10 mouse cellular contexts compared by ENCODE assay signal in genomic region chr11:120110554-120110953, GRCm38 (mm10). TPM values are rescaled to one million over a fixed set of nuclear protein-coding genes. Genes with fewer than 3 reads are reported as not detected.
DNase-seq lines count a peak whose midpoint lies in the region; ATAC-seq and TF ChIP-seq lines count a peak whose summit lies in the region.
"Had no signal": no experiment of that assay in that cellular context is flagged by ENCODE, and none has a peak within 500 bp of the region (broad histone marks: within the 10 kb centered on the region; RNA-seq: fewer than 3 reads in every experiment).

No protein-coding gene starts in this region.

- H3K27ac ChIP-seq in forebrain, embryonic 11.5 days (ENCODE audit: low read depth, low read length): no peak overlapping the region
- no peak overlapping the region for H3K27ac ChIP-seq in forebrain, embryonic 15.5 days (replicated peaks)
- no peak overlapping the region for H3K27ac ChIP-seq in lung, embryonic 16.5 days (ENCODE audit: low read length)
- no peak overlapping the region for H3K27ac ChIP-seq in forebrain, postnatal 0 days (ENCODE audit: low read depth, low read length)
- H3K27ac ChIP-seq: liver, embryonic 15.5 days had no signal

- no peak for DNase-seq in forebrain, embryonic 11.5 days (ENCODE audit: low spot score)
- DNase-seq in lung, adult 18-20 months: no peak
- DNase-seq in forebrain, postnatal 0 days: no peak
- peak; percentile 48 for DNase-seq in retina, embryonic 14.5 days (ENCODE audit: low spot score)
- DNase-seq in left cerebral cortex, postnatal 10 days (ENCODE audit: extremely low spot score in 1 of 2, low spot score in 2 of 2): no peak
- DNase-seq in lung, postnatal 4 days: no peak
- DNase-seq: kidney, adult 11 months had no signal

- intact Hi-C loops in left cerebral cortex, postnatal 10 days (cut with DNase I): loop anchor here (5.0 to 10.0 kb wide), 2 partner anchors 197 to 264 kb away; partner anchors contain the start of gene Faap100

- H3K9me3 ChIP-seq in forebrain, embryonic 11.5 days (ENCODE audit: control insufficient read depth, low read length): no peaks in the 10 kb centered on the region
- no peaks in the 10 kb centered on the region for H3K9me3 ChIP-seq in forebrain, embryonic 15.5 days
- H3K9me3 ChIP-seq in lung, embryonic 16.5 days (ENCODE audit: control insufficient read depth, low read length): no peaks in the 10 kb centered on the region
- H3K9me3 ChIP-seq in forebrain, postnatal 0 days (ENCODE audit: low read length): no peaks in the 10 kb centered on the region
- H3K9me3 ChIP-seq: liver, embryonic 15.5 days had no signal

- TF ChIP-seq CTCF in forebrain, postnatal 0 days (IDR thresholded peaks at IDR 0.05; ENCODE audit: low read depth): peak; percentile 9; the same call in 1 of the 2 replicates

- no peak overlapping the region for H3K4me2 ChIP-seq in forebrain, embryonic 11.5 days (ENCODE audit: low read depth, low read length, severe bottlenecking)
- H3K4me2 ChIP-seq in forebrain, embryonic 15.5 days (replicated peaks): no peak overlapping the region
- no peak overlapping the region for H3K4me2 ChIP-seq in lung, embryonic 16.5 days (ENCODE audit: low read depth, low read length)
- H3K4me2 ChIP-seq in forebrain, postnatal 0 days (ENCODE audit: low read depth): no peak overlapping the region
- H3K4me2 ChIP-seq: liver, embryonic 15.5 days had no signal

- 63% methylated on average over 7 of the region's 7 CpGs for WGBS in forebrain, embryonic 11.5 days
- WGBS in forebrain, embryonic 15.5 days: 66% methylated on average over 7 of the region's 7 CpGs
- WGBS in lung, embryonic 16.5 days: 54% methylated on average over 7 of the region's 7 CpGs
- 73% methylated on average over 7 of the region's 7 CpGs for WGBS in forebrain, postnatal 0 days

- no peaks in the 10 kb centered on the region; the same call in 1 of the 2 replicates for H3K36me3 ChIP-seq in forebrain, embryonic 11.5 days (ENCODE audit: control insufficient read depth, insufficient read depth, low read length)
- peaks cover 20% of the 10 kb centered on the region for H3K36me3 ChIP-seq in forebrain, embryonic 15.5 days
- peaks cover 13% of the 10 kb centered on the region for H3K36me3 ChIP-seq in lung, embryonic 16.5 days (ENCODE audit: control insufficient read depth, insufficient read depth, low read length)
- peaks cover 40% of the 10 kb centered on the region for H3K36me3 ChIP-seq in forebrain, postnatal 0 days (ENCODE audit: insufficient read depth)

- 0 out of 2 replicates have a peak, but pooled peaks have one; percentile 12 for ATAC-seq in forebrain, embryonic 11.5 days (replicated peaks; ENCODE audit: low FRiP score)
- ATAC-seq in forebrain, embryonic 15.5 days (replicated peaks): no peak; the same call in 1 of the 2 replicates
- 0 out of 2 replicates have a peak, but pooled peaks have one; percentile 8 for ATAC-seq in lung, embryonic 16.5 days (ENCODE audit: low read depth)
- no peak for ATAC-seq in forebrain, postnatal 0 days

- H3K27me3 ChIP-seq in forebrain, embryonic 11.5 days (ENCODE audit: control insufficient read depth, insufficient read depth, low read length): no peaks in the 10 kb centered on the region
- H3K27me3 ChIP-seq in forebrain, embryonic 15.5 days: no peaks in the 10 kb centered on the region
- no peaks in the 10 kb centered on the region for H3K27me3 ChIP-seq in lung, embryonic 16.5 days (ENCODE audit: control insufficient read depth, insufficient read depth, low read depth, low read length)
- H3K27me3 ChIP-seq in forebrain, postnatal 0 days (ENCODE audit: insufficient read depth, low read length): no peaks in the 10 kb centered on the region
- H3K27me3 ChIP-seq: liver, embryonic 15.5 days had no signal

- no peak overlapping the region for H3K9ac ChIP-seq in forebrain, embryonic 11.5 days (ENCODE audit: low read length)
- H3K9ac ChIP-seq in forebrain, embryonic 15.5 days (replicated peaks): no peak overlapping the region; the same call in 1 of the 2 replicates
- H3K9ac ChIP-seq in lung, embryonic 16.5 days (ENCODE audit: low read length): no peak overlapping the region
- no peak overlapping the region for H3K9ac ChIP-seq in forebrain, postnatal 0 days
- H3K9ac ChIP-seq: liver, embryonic 15.5 days had no signal

- H3K4me3 ChIP-seq in forebrain, embryonic 11.5 days (ENCODE audit: low read depth, low read length): no peak overlapping the region
- H3K4me3 ChIP-seq in forebrain, embryonic 15.5 days: no peak overlapping the region
- no peak overlapping the region for H3K4me3 ChIP-seq in lung, embryonic 16.5 days (ENCODE audit: low read length)
- no peak overlapping the region for H3K4me3 ChIP-seq in forebrain, postnatal 0 days (ENCODE audit: low read depth, low read length)
- H3K4me3 ChIP-seq: liver, embryonic 15.5 days had no signal

- H3K4me1 ChIP-seq in forebrain, embryonic 11.5 days (replicated peaks; ENCODE audit: control insufficient read depth, insufficient read depth, low read length): no peaks in the 10 kb centered on the region
- peaks cover 4% of the 10 kb centered on the region; the same call in 1 of the 2 replicates for H3K4me1 ChIP-seq in forebrain, embryonic 15.5 days
- H3K4me1 ChIP-seq in lung, embryonic 16.5 days (replicated peaks; ENCODE audit: control insufficient read depth, insufficient read depth, low read length): no peaks in the 10 kb centered on the region
- H3K4me1 ChIP-seq in forebrain, postnatal 0 days (ENCODE audit: insufficient read depth): no peaks in the 10 kb centered on the region
- H3K4me1 ChIP-seq: liver, embryonic 15.5 days had no signal

RNA-seq across cellular contexts. Expression of gene Ndufaf8, which starts 11.8 kb away (rescaled TPM):
- polyA plus RNA-seq in forebrain, embryonic 11.5 days (2014; fragmentation: Nextera tagmentation; extraction: Ambion mirVana): 65.2 and 69.9 TPM in 2 replicates
- polyA plus RNA-seq in forebrain, embryonic 15.5 days (2015; fragmentation: Nextera tagmentation; extraction: Ambion mirVana): 49.7 and 56.9 TPM in 2 replicates
- polyA plus RNA-seq in lung, embryonic 16.5 days (2015; fragmentation: Nextera tagmentation; extraction: Ambion mirVana): 64.7 and 78.3 TPM in 2 replicates
- 16.7 and 32.2 TPM in 2 replicates for total RNA-seq in forebrain, postnatal 0 days (2014; rRNA removed)
- 58.1 and 74.8 TPM in 2 replicates for polyA plus RNA-seq in forebrain, postnatal 0 days (2015; fragmentation: Nextera tagmentation; extraction: Ambion mirVana)
- total RNA-seq in left cerebral cortex, postnatal 10 days (2021): 10 to 100 TPM; 28.6 to 32.9 TPM

RNA-seq across cellular contexts. Expression of gene Tepsin, which starts 12.0 kb away (rescaled TPM):
- polyA plus RNA-seq in forebrain, embryonic 11.5 days (2014; fragmentation: Nextera tagmentation; extraction: Ambion mirVana): 22.0 and 24.8 TPM in 2 replicates
- 18.7 and 21.9 TPM in 2 replicates for polyA plus RNA-seq in forebrain, embryonic 15.5 days (2015; fragmentation: Nextera tagmentation; extraction: Ambion mirVana)
- 17.8 and 18.2 TPM in 2 replicates for polyA plus RNA-seq in lung, embryonic 16.5 days (2015; fragmentation: Nextera tagmentation; extraction: Ambion mirVana)
- total RNA-seq in forebrain, postnatal 0 days (2014; rRNA removed): 19.0 and 25.8 TPM in 2 replicates
- 12.7 and 14.8 TPM in 2 replicates for polyA plus RNA-seq in forebrain, postnatal 0 days (2015; fragmentation: Nextera tagmentation; extraction: Ambion mirVana)
- 10 to 100 TPM; 17.5 to 21.4 TPM for total RNA-seq in left cerebral cortex, postnatal 10 days (2021)

RNA-seq across cellular contexts. Expression of gene Cep131, which starts 23.9 kb away (rescaled TPM):
- 50.1 and 51.9 TPM in 2 replicates for polyA plus RNA-seq in forebrain, embryonic 11.5 days (2014; fragmentation: Nextera tagmentation; extraction: Ambion mirVana)
- polyA plus RNA-seq in forebrain, embryonic 15.5 days (2015; fragmentation: Nextera tagmentation; extraction: Ambion mirVana): 34.6 and 35.0 TPM in 2 replicates
- polyA plus RNA-seq in lung, embryonic 16.5 days (2015; fragmentation: Nextera tagmentation; extraction: Ambion mirVana): 15.3 and 16.4 TPM in 2 replicates
- total RNA-seq in forebrain, postnatal 0 days (2014; rRNA removed): 18.3 and 21.4 TPM in 2 replicates
- 21.0 and 22.0 TPM in 2 replicates for polyA plus RNA-seq in forebrain, postnatal 0 days (2015; fragmentation: Nextera tagmentation; extraction: Ambion mirVana)
- total RNA-seq in left cerebral cortex, postnatal 10 days (2021): 10 to 100 TPM; 37.1 to 38.2 TPM

RNA-seq across cellular contexts. Expression of gene Slc38a10, which starts 40.6 kb away (rescaled TPM):
- 58.3 and 68.2 TPM in 2 replicates for polyA plus RNA-seq in forebrain, embryonic 11.5 days (2014; fragmentation: Nextera tagmentation; extraction: Ambion mirVana)
- polyA plus RNA-seq in forebrain, embryonic 15.5 days (2015; fragmentation: Nextera tagmentation; extraction: Ambion mirVana): 97.7 and 98.9 TPM in 2 replicates
- polyA plus RNA-seq in lung, embryonic 16.5 days (2015; fragmentation: Nextera tagmentation; extraction: Ambion mirVana): 96.3 and 100 TPM in 2 replicates
- total RNA-seq in forebrain, postnatal 0 days (2014; rRNA removed): 114 and 147 TPM in 2 replicates
- polyA plus RNA-seq in forebrain, postnatal 0 days (2015; fragmentation: Nextera tagmentation; extraction: Ambion mirVana): 90.4 and 97.0 TPM in 2 replicates
- 100 to 1,000 TPM; 107 to 118 TPM for total RNA-seq in left cerebral cortex, postnatal 10 days (2021)

Comparison
In these comparisons a context has a peak if more than half of its experiments do, and no peak if none do; other contexts are left out.
1. ATAC-seq: peak in forebrain, embryonic 11.5 days (single experiment) and lung, embryonic 16.5 days (single experiment); none in forebrain, embryonic 15.5 days (single experiment) and forebrain, postnatal 0 days (single experiment).